Mouse (Mus musculus) duodenum, adult 2 months (tissue): ENCODE measurements around the gene Calhm2. TPM values are rescaled to one million over a fixed set of nuclear protein-coding genes. Genes with fewer than 3 reads are reported as not detected.

Experiments used
- polyA plus RNA-seq: library from polyadenylated mRNA; depleted of rRNA; stranded (reverse); fragments of >200 nt; gene quantifications from 2 replicates; pipeline ENCODE4 v1.2.3, GENCODE M21; 2012; ENCODE audit warnings: low replicate concordance; rRNA removed

Gene Calhm2
- polyA plus RNA-seq: 3.5 and 5.9 TPM in 2 replicates

GRCm38 (mm10) chr19:47137771-47138421, at the start of gene Calhm2:
Gene Calhm2 (minus strand): TSS chr19:47138294.

GRCm38 (mm10) chr19:47178431-47179271, 40.6 kb upstream of the Calhm2 start, which contains the start of gene Neurl1a:
Gene Neurl1a (plus strand): TSS chr19:47178820.

DNA sequence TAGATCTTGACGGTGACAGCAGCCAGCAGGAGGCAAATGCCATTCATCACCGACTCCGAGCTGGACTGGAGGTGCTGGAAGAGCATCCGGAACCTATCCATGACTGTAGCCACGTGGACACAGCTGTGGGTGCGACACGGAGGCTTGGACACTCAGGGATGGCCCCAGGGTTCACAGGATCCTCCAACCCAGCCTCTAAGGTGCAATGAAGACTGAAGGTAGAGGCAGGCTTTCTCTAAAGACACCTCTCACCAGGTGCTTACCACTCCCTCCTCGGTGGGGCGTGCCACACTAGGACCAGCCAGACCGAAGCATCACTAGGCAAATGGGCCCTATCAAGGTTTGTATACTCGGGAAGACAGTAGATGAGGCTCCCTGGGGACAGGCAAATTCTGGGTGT, 19.6 kb upstream of the Calhm2 start, which contains the start of gene Calhm3:
Gene Calhm3, minus strand, starts transcription at position 101 of the 400 bp plus-strand sequence.

GRCm38 (mm10) chr19:47144154-47144553, 6.1 kb upstream of the Calhm2 start, which contains the start of gene Calhm1:
Gene Calhm1 (minus strand): TSS chr19:47144254.

GRCm38 (mm10) chr19:47090550-47091156, 47.4 kb downstream of the Calhm2 start, which contains the start of the genes Usmg5 and Pdcd11:
Gene Usmg5 (minus strand): TSS chr19:47090647.
Gene Pdcd11 (plus strand): TSS chr19:47090768.

DNA sequence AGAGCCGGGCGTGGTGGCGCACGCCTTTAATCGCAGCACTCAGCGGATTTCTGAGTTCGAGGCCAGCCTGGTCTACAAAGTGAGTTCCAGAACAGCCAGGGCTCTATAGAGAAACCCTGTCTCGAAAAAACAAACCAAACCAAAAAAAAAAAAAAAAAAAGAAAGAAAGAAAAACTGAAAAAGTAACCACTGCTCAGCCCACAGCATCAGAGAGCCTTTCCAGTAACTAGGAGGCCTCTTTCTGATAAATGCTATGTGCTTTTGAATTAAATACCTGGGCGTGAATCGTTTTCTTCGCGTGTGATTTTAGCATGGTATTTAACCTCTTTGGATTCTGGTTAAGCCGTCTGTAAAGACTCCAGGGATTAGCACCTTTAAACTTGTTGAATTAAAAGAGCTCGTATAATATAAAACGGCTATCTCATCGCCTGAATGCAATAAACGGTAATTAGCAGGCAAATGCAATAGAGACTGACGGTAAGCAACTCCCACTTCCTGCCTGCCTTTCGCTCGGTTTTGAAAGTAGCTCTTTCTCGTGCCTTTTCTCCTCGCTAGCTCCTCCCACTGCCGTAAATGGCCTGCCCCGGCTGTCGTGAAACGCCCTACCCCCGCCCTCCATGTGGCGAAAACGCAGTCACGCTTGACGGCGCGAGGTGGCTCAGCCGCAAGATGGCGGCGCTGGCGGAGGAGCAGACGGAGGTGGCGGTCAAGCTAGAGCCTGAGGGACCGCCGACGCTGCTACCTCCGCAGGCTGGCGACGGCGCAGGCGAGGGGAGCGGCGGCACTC, 70.8 kb downstream of the Calhm2 start, which contains the start of gene Taf5:
Gene Taf5, plus strand, starts transcription at position 651 of the 787 bp plus-strand sequence.

Other genes with a start within 250 kb of the Calhm2 start
- gene Ina, start 123.6 kb downstream of the Calhm2 start, polyA plus RNA-seq: 0.19 and 0.52 TPM in 2 replicates
- gene Nt5c2, start 123.1 kb downstream of the Calhm2 start, polyA plus RNA-seq: 4.3 and 8.1 TPM in 2 replicates
- gene Pcgf6, start 87.4 kb downstream of the Calhm2 start, polyA plus RNA-seq: 5.4 and 6.8 TPM in 2 replicates
- gene Taf5, start 70.5 kb downstream of the Calhm2 start, polyA plus RNA-seq: 2.0 and 3.0 TPM in 2 replicates
- gene Usmg5, start 47.6 kb downstream of the Calhm2 start, polyA plus RNA-seq: 24.7 and 31.2 TPM in 2 replicates
- gene Pdcd11, start 47.5 kb downstream of the Calhm2 start, polyA plus RNA-seq: 3.6 and 3.7 TPM in 2 replicates
- not detected in 2 replicates for gene Calhm1, start 6.0 kb upstream of the Calhm2 start, polyA plus RNA-seq
- gene Calhm3, start 19.5 kb upstream of the Calhm2 start, polyA plus RNA-seq: not detected in 2 replicates
- gene Neurl1a, start 40.5 kb upstream of the Calhm2 start, polyA plus RNA-seq: 3.6 and 5.0 TPM in 2 replicates